Mouse (Mus musculus) cerebellum, adult 2 months (tissue): ENCODE measurements around the gene Ltbp3. TPM values are rescaled to one million over a fixed set of nuclear protein-coding genes. Genes with fewer than 3 reads are reported as not detected.

Experiments
- DNase-seq, 2 experiments: peaks; one replicate each; pipeline ENCODE4 v3.0.0; 2021
- H3K27ac ChIP-seq: fragments of 200-500 bp; 2 replicates; pipeline ENCODE4 v1.5.1; 2012; ENCODE audit warnings: low read length, control low read depth, inconsistent platforms; ENCODE audit not compliant: insufficient read depth
- H3K27me3 ChIP-seq: fragments of 200-500 bp; 2 replicates; pipeline ENCODE4 v1.6.1; 2012; ENCODE audit warnings: inconsistent platforms, mild to moderate bottlenecking, low read length, moderate library complexity; ENCODE audit not compliant: control insufficient read depth, insufficient read depth
- H3K4me1 ChIP-seq: fragments of 200-500 bp; 2 replicates; pipeline ENCODE4 v1.6.1; 2011; ENCODE audit warnings: low read length; ENCODE audit not compliant: control insufficient read depth, insufficient read depth
- H3K4me3 ChIP-seq: fragments of 200-500 bp; replicated peaks from 2 replicates; pipeline ENCODE3; 2011; ENCODE audit warnings: mild to moderate bottlenecking, low read depth, low read length, control low read depth; ENCODE audit not compliant: insufficient read depth
- CTCF ChIP-seq: fragments of 200-500 bp; IDR thresholded peaks from 2 replicates; pipeline ENCODE4 v1.5.1; 2011; ENCODE audit warnings: low read depth, mild to moderate bottlenecking, control low read depth, low read length, moderate library complexity, borderline replicate concordance; ENCODE audit not compliant: insufficient read depth
- POLR2A ChIP-seq: fragments of 200-500 bp; IDR thresholded peaks from 2 replicates; pipeline ENCODE4 v1.6.1; 2011; ENCODE audit warnings: low read length, control low read depth, borderline replicate concordance; ENCODE audit not compliant: insufficient read depth
- WGBS: fragments of 180-500 bp; shearing (Covaris S2); methylation state at CpG from one replicate; pipeline ENCODE4 v1.1.7; 2018; 5-methylcytosine and 5-hydroxymethylcytosine counted together
- polyA plus RNA-seq: library from polyadenylated mRNA; depleted of rRNA; stranded (reverse); fragments of >200 nt; gene quantifications from 2 replicates; pipeline ENCODE4 v1.2.3, GENCODE M21; 2012

Ltbp3 gene
- polyA plus RNA-seq, 1 experiment: 165 TPM

DNA sequence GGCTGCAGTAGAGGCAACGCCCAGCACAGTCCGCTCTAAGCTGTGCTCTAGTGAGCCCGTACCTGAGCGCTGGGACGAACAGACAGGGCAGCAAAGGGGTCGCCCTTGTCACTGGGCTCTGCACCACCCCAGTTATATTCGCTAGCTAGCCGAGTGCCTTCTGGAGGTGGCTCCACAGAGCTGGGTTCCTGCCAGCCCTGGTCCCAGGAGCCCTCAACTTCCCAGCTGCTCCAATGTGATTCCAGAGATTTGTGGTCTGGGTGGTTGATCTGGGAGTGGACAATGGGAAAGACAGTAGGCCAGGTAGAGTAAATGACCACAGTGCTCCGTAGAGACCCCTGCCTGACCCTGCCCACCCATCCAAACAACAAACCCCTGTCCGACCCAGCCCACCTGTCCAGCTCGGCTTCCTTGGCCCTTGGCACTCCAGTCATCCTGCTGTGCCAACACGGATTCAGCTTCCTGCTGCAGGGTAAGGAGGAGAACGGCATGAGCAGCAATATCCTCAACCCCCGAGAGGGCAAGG, 18.2 kb downstream of the Ltbp3 start:
- H3K27me3 ChIP-seq: no peaks in the 10 kb centered on the region
- TF ChIP-seq POLR2A (no peak), CTCF (no peak)
- no peak for DNase-seq
- no peak overlapping the region for H3K4me3 ChIP-seq
- 28% methylated on average over 14 of the region's 14 CpGs for WGBS
- no peak overlapping the region; the same call in 1 of the 2 replicates for H3K27ac ChIP-seq
- H3K4me1 ChIP-seq: peaks cover 22% of the 10 kb centered on the region

GRCm38 (mm10) chr19:5763163-5763562, 22.5 kb downstream of the Ltbp3 start:
- Histone ChIP-seq H3K4me3 (no peak overlapping the region), H3K4me1 (peaks cover 17% of the 10 kb centered on the region), H3K27ac (no peak overlapping the region), H3K27me3 (no peaks in the 10 kb centered on the region)
- no peak for DNase-seq
- TF ChIP-seq CTCF: no peak
- TF ChIP-seq POLR2A: no peak
- WGBS: 87% methylated on average over 6 of the region's 6 CpGs

DNA sequence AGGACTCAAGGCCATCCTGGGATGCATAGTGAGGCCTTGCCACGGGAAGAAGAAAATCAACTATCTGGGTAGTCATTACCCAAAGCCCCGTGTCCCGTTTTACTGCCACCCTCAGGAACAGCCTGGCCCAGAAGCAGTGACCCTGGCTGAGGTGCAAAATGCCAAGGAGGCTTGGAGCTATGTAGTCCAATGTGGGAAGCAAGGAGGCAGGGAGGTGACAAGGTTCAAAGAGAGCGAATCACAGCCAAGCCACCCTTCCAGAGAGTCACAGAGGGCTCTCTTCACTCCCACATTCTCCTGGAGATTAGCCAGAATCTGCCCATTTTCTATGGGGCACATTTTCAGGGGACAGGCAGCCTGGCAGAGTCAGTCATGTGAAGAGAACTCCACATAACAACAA, 26.6 kb downstream of the Ltbp3 start:
- peaks cover 20% of the 10 kb centered on the region for H3K4me1 ChIP-seq
- DNase-seq: no peak
- TF ChIP-seq CTCF (no peak), POLR2A (no peak)
- 62% methylated on average over 4 of the region's 4 CpGs for WGBS
- no peak overlapping the region for H3K27ac ChIP-seq
- H3K27me3 ChIP-seq: no peaks in the 10 kb centered on the region
- no peak overlapping the region for H3K4me3 ChIP-seq

- H3K27ac ChIP-seq: peak overlapping the region; percentile 84
- whole genome bisulfite sequencing: 17% methylated on average over 9 of the region's 9 CpGs
- DNase-seq: no peak
- H3K4me3 ChIP-seq: peak overlapping the region; percentile 96
- peaks cover 20% of the 10 kb centered on the region for H3K4me1 ChIP-seq
- no peak for TF ChIP-seq CTCF
- no peak for TF ChIP-seq POLR2A
- H3K27me3 ChIP-seq: no peaks in the 10 kb centered on the region
Measured at GRCm38 (mm10) chr19:5770311-5770710, 29.6 kb downstream of the Ltbp3 start.

- peaks cover 20% of the 10 kb centered on the region for H3K4me1 ChIP-seq
- H3K4me3 ChIP-seq: peak within 1 kb of the TSS; percentile 96
- peak; percentile 65; the same call in 1 of the 2 replicates for TF ChIP-seq POLR2A
- TF ChIP-seq CTCF: no peak
- WGBS: under 1% methylated on average over 64 of the region's 64 CpGs
- peak within 1 kb of the TSS; percentile 84 for H3K27ac ChIP-seq
- H3K27me3 ChIP-seq: no peaks in the 10 kb centered on the region
- peak; percentile 94 to 98 for DNase-seq
Measured at GRCm38 (mm10) chr19:5770925-5771860, 30.5 kb downstream of the Ltbp3 start, which contains the start of gene Scyl1. Gene Scyl1 (minus strand): TSS chr19:5771419.

DNA sequence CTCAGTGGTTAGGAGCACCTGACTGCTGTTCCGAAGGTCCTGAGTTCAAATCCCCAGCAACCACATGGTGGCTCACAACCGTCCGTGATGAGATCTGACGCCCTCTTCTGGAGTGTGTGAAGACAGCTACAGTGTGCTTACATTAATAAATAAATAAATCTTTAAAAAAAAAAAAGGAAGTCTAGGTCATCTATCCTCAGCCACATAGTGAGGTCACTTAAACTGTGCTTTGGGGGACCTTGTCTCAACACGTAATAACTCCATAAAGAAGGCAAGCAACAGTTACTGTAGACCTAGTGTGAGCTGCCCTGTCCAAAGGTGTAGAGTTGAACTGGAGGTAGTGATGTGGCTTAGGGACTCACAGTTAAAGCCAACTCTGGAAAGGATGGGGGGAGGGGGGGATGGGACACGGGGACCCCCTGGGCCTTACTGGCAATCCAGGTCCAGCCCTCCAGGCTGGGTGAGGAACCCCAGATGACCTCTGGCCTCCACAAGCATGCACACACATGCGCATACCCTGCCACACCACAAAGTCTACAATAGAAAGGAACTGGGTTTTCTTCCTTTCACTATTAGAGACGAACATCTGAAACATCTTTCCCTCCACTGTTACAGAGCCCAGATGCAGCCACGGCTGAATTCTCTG, 36.8 kb downstream of the Ltbp3 start:
- Histone ChIP-seq H3K27me3 (no peaks in the 10 kb centered on the region), H3K27ac (no peak overlapping the region), H3K4me1 (no peaks in the 10 kb centered on the region), H3K4me3 (no peak overlapping the region)
- DNase-seq: no peak
- WGBS: 83% methylated on average over 9 of the region's 9 CpGs
- no peak for TF ChIP-seq POLR2A
- no peak for TF ChIP-seq CTCF

GRCm38 (mm10) chr19:5778312-5778711, 37.6 kb downstream of the Ltbp3 start:
- Histone ChIP-seq H3K4me1 (no peaks in the 10 kb centered on the region), H3K4me3 (no peak overlapping the region), H3K27ac (no peak overlapping the region), H3K27me3 (no peaks in the 10 kb centered on the region)
- DNase-seq: no peak
- no peak for TF ChIP-seq CTCF
- TF ChIP-seq POLR2A: no peak
- WGBS: 76% methylated on average over 8 of the region's 8 CpGs

DNA sequence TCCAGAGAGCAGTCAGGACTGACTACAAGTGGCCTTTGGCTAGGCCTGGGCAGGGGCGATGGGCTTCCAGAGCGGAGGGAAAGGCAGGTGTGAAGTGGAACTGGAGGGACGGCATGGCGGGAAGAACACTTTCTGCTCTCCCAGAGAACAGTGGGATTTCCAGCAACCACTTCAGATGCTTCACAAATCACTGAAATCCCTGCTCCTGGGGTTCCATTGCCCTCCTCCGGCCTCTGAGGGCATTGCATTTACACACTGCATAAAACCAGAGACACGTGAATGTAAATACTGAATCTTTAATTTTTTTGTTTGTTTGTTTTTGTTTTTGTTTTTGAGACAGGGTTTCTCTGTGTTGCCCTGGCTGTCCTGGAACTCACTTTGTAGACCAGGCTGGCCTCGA, 39.5 kb downstream of the Ltbp3 start:
- no peak overlapping the region for H3K27ac ChIP-seq
- H3K4me3 ChIP-seq: no peak overlapping the region
- WGBS: 45% methylated on average over 7 of the region's 7 CpGs
- no peaks in the 10 kb centered on the region for H3K4me1 ChIP-seq
- H3K27me3 ChIP-seq: no peaks in the 10 kb centered on the region
- TF ChIP-seq CTCF: peak; percentile 72
- TF ChIP-seq POLR2A: no peak
- peak in 1 of 2 experiments; percentile 41 for DNase-seq
